Mouse (Mus musculus): ENCODE data around the gene Gm49366.
A peak's percentile ranks its signal among the peaks of the same experiment; 100 is the strongest.
"Not testable (repeated sequence)": the region's sequence is repeated elsewhere in the genome, so short reads cannot be mapped to it uniquely, and the experiment has no call there.

Gm49366 gene

GRCm38 (mm10) chr12:84038691-84039111 is at the start of gene Gm49366:
Gm49366 (plus strand) TSS chr12:84038935.
- not testable (repeated sequence) for DNase-seq

- DNase-seq: no peak
Observed at GRCm38 (mm10) chr12:83989378-83989777, 49.4 kb upstream of the Gm49366 start.

GRCm38 (mm10) chr12:83997221-83997620 is 41.5 kb upstream of the Gm49366 start:
- DNase-seq: no peak

GRCm38 (mm10) chr12:83998341-83999107 is 40.2 kb upstream of the Gm49366 start:
- peak; percentile 37 for DNase-seq

- DNase-seq: not testable (repeated sequence)
Observed at GRCm38 (mm10) chr12:83999237-83999636, 39.5 kb upstream of the Gm49366 start.

GRCm38 (mm10) chr12:84000418-84000817 is 38.3 kb upstream of the Gm49366 start:
- no peak for DNase-seq

- DNase-seq: no peak
Observed at GRCm38 (mm10) chr12:84003866-84004265, 34.9 kb upstream of the Gm49366 start.

- DNase-seq: no peak
Observed at GRCm38 (mm10) chr12:84008251-84008650, 30.5 kb upstream of the Gm49366 start.

GRCm38 (mm10) chr12:84008729-84009128 is 30.0 kb upstream of the Gm49366 start:
- DNase-seq: no peak

GRCm38 (mm10) chr12:84009171-84009965 is 29.4 kb upstream of the Gm49366 start, which contains the start of gene Acot1:
Acot1 (plus strand) TSS chr12:84009490.
- peak; percentile 81 for DNase-seq

- DNase-seq: no peak
Observed at GRCm38 (mm10) chr12:84010201-84010600, 28.5 kb upstream of the Gm49366 start.

- DNase-seq: peak; percentile 82
Observed at GRCm38 (mm10) chr12:84011251-84012040, 27.3 kb upstream of the Gm49366 start.

GRCm38 (mm10) chr12:84013130-84013529 is 25.6 kb upstream of the Gm49366 start:
- no peak for DNase-seq

- DNase-seq: peak; percentile 50
Observed at GRCm38 (mm10) chr12:84013701-84014100, 25.0 kb upstream of the Gm49366 start.

- DNase-seq: peak; percentile 33
Observed at GRCm38 (mm10) chr12:84020528-84020927, 18.2 kb upstream of the Gm49366 start.

- not testable (repeated sequence) for DNase-seq
Observed at GRCm38 (mm10) chr12:84022266-84022665, 16.5 kb upstream of the Gm49366 start.

- no peak for DNase-seq
Observed at GRCm38 (mm10) chr12:84023052-84023745, 15.5 kb upstream of the Gm49366 start.

- no peak for DNase-seq
Observed at GRCm38 (mm10) chr12:84025888-84026287, 12.8 kb upstream of the Gm49366 start.

GRCm38 (mm10) chr12:84028328-84028727 is 10.4 kb upstream of the Gm49366 start:
- DNase-seq: not testable (repeated sequence)

- not testable (repeated sequence) for DNase-seq
Observed at GRCm38 (mm10) chr12:84029043-84029442, 9.7 kb upstream of the Gm49366 start.

- DNase-seq: peak; percentile 76
Observed at GRCm38 (mm10) chr12:84030659-84031332, 7.9 kb upstream of the Gm49366 start.

GRCm38 (mm10) chr12:84032854-84033253 is 5.9 kb upstream of the Gm49366 start:
- no peak for DNase-seq
